Mouse (Mus musculus) hindbrain, embryonic 11.5 days (tissue): Measurements from ENCODE around the gene Bnip2. TPM values are rescaled to one million over a fixed set of nuclear protein-coding genes. Genes with fewer than 3 reads are reported as not detected.

ENCODE experiments used
- ATAC-seq: fragments of 200-750 bp; cut with Nextera tagmentation; 2 replicates; pipeline ENCODE4 v1.8.0; 2017; ENCODE audit warnings: mild to moderate bottlenecking, moderate TSS enrichment, moderate library complexity; ENCODE audit not compliant: low FRiP score
- DNase-seq: peaks from one replicate; pipeline ENCODE4 v3.0.0-alpha.2; 2015; ENCODE audit warnings: low spot score
- H3K27ac ChIP-seq: fragments of 300-500 bp; sonication (generic); 2 replicates; pipeline ENCODE4 v1.5.1; 2014; ENCODE audit warnings: mild to moderate bottlenecking, low read depth, low read length
- H3K27me3 ChIP-seq: fragments of 300-500 bp; sonication (generic); 2 replicates; pipeline ENCODE4 v1.6.1; 2014; ENCODE audit warnings: mild to moderate bottlenecking, low read length, moderate library complexity, mixed read lengths; ENCODE audit not compliant: control insufficient read depth, insufficient read depth
- H3K36me3 ChIP-seq: fragments of 300-500 bp; sonication (generic); 2 replicates; pipeline ENCODE4 v1.6.1; 2014; ENCODE audit warnings: mild to moderate bottlenecking, low read length, moderate library complexity, mixed read lengths; ENCODE audit not compliant: control insufficient read depth, insufficient read depth
- H3K4me1 ChIP-seq: fragments of 300-500 bp; sonication (generic); replicated peaks from 2 replicates; pipeline ENCODE4 v1.6.1; 2014; ENCODE audit warnings: low read length, mixed read lengths; ENCODE audit not compliant: control insufficient read depth, insufficient read depth
- H3K4me2 ChIP-seq: fragments of 300-500 bp; sonication (generic); replicated peaks from 2 replicates; pipeline ENCODE4 v1.6.1; 2014; ENCODE audit warnings: mild to moderate bottlenecking, low read depth, low read length
- H3K4me3 ChIP-seq: fragments of 300-500 bp; sonication (generic); 2 replicates; pipeline ENCODE4 v1.5.1; 2014; ENCODE audit warnings: low read depth, low read length
- H3K9ac ChIP-seq: fragments of 300-500 bp; sonication (generic); 2 replicates; pipeline ENCODE4 v1.6.1; 2014; ENCODE audit warnings: low read depth, low read length
- H3K9me3 ChIP-seq: fragments of 300-500 bp; sonication (generic); 2 replicates; pipeline ENCODE4 v1.6.1; 2016; ENCODE audit warnings: low read length; ENCODE audit not compliant: control insufficient read depth
- WGBS: fragments of 180-500 bp; shearing (Covaris S2); extraction: QIAGEN DNeasy Blood & Tissue Kit; methylation state at CpG from one replicate; pipeline ENCODE4 v1.1.7; 2014; 5-methylcytosine and 5-hydroxymethylcytosine counted together
- polyA plus RNA-seq: library from polyadenylated mRNA; unstranded; fragments of >200 nt; fragmentation: Nextera tagmentation; extraction: Ambion mirVana; gene quantifications from 2 replicates; pipeline ENCODE4 v1.2.1, GENCODE M21; 2014

The Bnip2 gene
- polyA plus RNA-seq, 1 experiment from 2014 or later: 124 TPM

DNA sequence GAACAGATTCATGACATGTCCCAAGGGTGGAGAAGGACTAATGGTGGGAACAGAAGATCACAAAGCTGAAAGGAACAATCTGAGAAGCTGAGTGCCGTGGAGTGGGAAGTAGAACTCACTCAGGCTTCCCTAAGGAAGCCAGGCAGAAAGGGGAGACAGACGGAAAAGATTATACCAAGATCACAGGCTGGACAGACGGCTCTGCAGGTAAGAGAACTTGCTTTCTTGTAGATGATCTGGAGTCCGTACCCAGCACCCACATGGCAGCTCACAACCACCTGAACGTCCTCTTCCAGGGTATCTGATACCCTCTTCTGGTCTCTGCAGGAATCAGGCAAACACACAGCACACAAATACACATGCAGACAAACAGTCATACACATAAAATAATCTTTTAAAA is 2.7 kb upstream of the Bnip2 start:
- Histone ChIP-seq H3K4me2 (no peak overlapping the region), H3K9me3 (no peaks in the 10 kb centered on the region), H3K9ac (no peak overlapping the region), H3K27ac (no peak overlapping the region), H3K27me3 (no peaks in the 10 kb centered on the region), H3K4me1 (no peaks in the 10 kb centered on the region; the same call in 1 of the 2 replicates), H3K4me3 (no peak overlapping the region), H3K36me3 (no peaks in the 10 kb centered on the region)
- whole genome bisulfite sequencing: 84% methylated on average over 5 of the region's 5 CpGs
- ATAC-seq: no peak
- no peak for DNase-seq

DNA sequence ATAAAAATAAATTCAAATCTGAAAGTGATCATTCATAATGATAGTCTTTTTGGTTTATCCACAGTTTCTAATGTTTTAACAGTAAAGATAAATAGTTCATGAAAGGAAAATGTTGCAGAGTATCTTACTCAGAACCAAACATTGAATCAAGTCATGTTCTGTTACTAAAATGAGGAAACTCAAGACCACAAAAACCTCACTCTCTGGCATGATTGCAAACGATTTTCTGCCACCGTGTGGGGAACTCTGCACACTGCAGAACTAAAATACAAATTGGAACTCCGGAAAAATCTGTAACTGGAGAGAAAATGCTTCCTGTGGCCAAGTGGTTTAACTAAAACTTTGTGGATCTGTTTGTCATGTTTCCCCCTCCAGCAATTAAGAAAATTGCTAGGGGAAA is 1.7 kb upstream of the Bnip2 start:
- H3K27ac ChIP-seq: no peak overlapping the region
- H3K36me3 ChIP-seq: no peaks in the 10 kb centered on the region
- no peak overlapping the region for H3K9ac ChIP-seq
- no peak for ATAC-seq
- H3K27me3 ChIP-seq: no peaks in the 10 kb centered on the region
- no peaks in the 10 kb centered on the region; the same call in 1 of the 2 replicates for H3K4me1 ChIP-seq
- no peak overlapping the region for H3K4me2 ChIP-seq
- H3K9me3 ChIP-seq: no peaks in the 10 kb centered on the region
- DNase-seq: peak; percentile 77
- WGBS: 2% methylated on average over 3 of the region's 3 CpGs
- no peak overlapping the region for H3K4me3 ChIP-seq

DNA sequence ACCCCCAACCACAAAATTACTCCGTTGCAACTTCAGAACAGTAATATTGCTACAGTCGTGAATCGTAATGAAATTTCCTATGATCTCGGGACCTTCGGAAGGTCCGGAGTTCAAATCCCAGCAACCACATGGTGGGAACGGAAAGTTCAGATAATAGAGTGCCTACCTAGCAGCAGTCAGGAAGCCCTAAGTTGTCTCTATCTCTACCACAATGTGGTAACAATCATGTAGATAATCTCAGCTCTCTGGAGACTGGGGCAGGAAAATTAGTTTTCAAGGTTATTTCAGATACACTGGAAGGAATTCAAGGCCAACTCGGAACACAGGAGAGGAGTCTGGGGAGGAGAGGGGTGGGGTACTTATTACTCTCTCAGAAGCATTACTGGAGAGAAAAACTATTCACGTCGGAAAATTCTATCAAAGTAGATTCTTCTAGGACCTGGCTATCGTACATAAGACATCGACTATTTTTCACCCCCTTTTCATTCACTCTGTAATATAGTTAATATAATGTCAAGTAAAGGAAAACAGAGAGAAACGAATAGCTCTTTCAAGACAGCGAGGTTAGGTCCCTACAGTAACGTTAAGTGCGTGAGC is 462 bp upstream of the Bnip2 start:
- Histone ChIP-seq H3K4me1 (no peaks in the 10 kb centered on the region; the same call in 1 of the 2 replicates), H3K27ac (peak overlapping the region; percentile 97; the same call in 1 of the 2 replicates), H3K9me3 (no peaks in the 10 kb centered on the region), H3K27me3 (no peaks in the 10 kb centered on the region), H3K4me3 (peak overlapping the region; percentile 98), H3K36me3 (no peaks in the 10 kb centered on the region), H3K9ac (peak overlapping the region; percentile 96; the same call in 1 of the 2 replicates), H3K4me2 (peak overlapping the region; percentile 26; the same call in 1 of the 2 replicates)
- DNase-seq (no peak), ATAC-seq (peak; percentile 8; the same call in 1 of the 2 replicates)
- 40% methylated on average over 16 of the region's 16 CpGs for WGBS

DNA sequence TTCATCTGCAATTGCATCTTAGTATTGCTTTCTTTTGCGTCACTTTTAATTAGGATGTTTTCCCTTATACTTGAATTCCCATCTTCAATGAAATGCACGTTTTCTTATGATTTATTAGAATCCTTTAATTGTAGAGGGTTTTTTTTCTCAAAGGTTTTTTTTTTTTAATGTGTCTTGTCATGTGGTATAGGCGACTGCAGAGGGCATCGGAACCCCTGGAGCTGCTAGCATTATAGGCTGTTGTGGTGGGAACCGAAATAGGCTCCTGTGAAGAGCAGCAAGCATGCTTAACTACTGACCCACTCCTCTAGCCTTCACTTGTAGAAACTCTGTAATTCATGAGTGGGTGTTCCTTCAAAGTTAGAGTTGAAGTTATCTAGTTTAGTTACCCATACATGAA is 1.1 kb downstream of the Bnip2 start:
- Histone ChIP-seq H3K27ac (peak overlapping the region; percentile 97; the same call in 1 of the 2 replicates), H3K27me3 (no peaks in the 10 kb centered on the region), H3K9ac (peak overlapping the region; percentile 7; the same call in 1 of the 2 replicates), H3K4me1 (no peaks in the 10 kb centered on the region; the same call in 1 of the 2 replicates), H3K36me3 (no peaks in the 10 kb centered on the region), H3K4me3 (peak overlapping the region; percentile 98), H3K4me2 (peak overlapping the region; percentile 63), H3K9me3 (no peaks in the 10 kb centered on the region)
- ATAC-seq (no peak), DNase-seq (peak; percentile 13)
- 16% methylated on average over 5 of the region's 5 CpGs for WGBS

DNA sequence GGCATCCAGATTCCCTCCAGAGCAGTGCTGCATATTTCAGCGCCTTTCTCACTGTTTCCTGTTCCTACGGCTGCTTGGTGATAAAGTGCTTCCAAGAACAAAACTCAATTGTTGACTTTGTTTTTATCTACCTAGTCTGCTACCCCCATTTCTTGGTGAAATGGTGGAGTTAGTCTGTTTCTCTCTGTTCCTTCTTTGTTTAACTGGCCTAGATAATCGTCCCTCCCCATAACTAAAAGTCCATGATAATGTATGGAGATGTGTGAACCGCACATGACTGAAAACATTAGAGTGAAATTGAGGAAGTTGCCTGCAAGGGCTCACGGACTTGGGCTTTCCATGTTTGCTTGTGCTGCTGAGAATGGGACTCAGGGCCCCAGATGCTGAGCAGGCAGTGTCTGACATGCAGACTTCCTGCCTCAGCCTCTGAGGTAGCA is 3.6 kb downstream of the Bnip2 start:
- no peaks in the 10 kb centered on the region for H3K27me3 ChIP-seq
- H3K9ac ChIP-seq: no peak overlapping the region
- H3K4me3 ChIP-seq: no peak overlapping the region
- H3K4me1 ChIP-seq: no peaks in the 10 kb centered on the region; the same call in 1 of the 2 replicates
- WGBS: 85% methylated on average over 5 of the region's 5 CpGs
- H3K36me3 ChIP-seq: peaks cover 6% of the 10 kb centered on the region
- ATAC-seq (no peak), DNase-seq (no peak)
- H3K27ac ChIP-seq: no peak overlapping the region
- H3K9me3 ChIP-seq: no peaks in the 10 kb centered on the region
- H3K4me2 ChIP-seq: no peak overlapping the region

DNA sequence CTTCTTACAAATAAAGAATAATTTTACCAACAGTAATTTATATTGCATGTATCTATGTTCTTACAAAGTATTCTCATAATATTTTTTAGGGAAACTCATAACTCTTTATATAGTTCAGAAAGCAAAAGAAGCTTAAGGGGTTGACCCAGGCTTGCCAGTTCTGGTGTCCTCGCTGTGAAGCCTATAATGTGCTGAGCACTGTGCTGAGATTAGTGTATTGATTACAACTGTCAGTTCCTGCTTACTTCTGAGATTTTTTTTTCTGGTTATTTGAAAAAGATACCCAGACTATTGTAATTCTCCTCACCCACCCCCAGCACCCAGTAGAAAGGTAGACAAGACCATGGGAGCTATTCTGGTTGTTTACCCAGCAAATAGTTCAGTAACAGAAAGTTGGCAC is 4.2 kb downstream of the Bnip2 start:
- DNase-seq: no peak
- H3K27ac ChIP-seq: no peak overlapping the region
- H3K9me3 ChIP-seq: no peaks in the 10 kb centered on the region
- no peak overlapping the region for H3K9ac ChIP-seq
- WGBS: 76% methylated on average over 1 of the region's 1 CpGs
- H3K4me1 ChIP-seq: no peaks in the 10 kb centered on the region; the same call in 1 of the 2 replicates
- H3K4me3 ChIP-seq: no peak overlapping the region
- peaks cover 6% of the 10 kb centered on the region for H3K36me3 ChIP-seq
- ATAC-seq: no peak
- H3K4me2 ChIP-seq: no peak overlapping the region
- no peaks in the 10 kb centered on the region for H3K27me3 ChIP-seq

DNA sequence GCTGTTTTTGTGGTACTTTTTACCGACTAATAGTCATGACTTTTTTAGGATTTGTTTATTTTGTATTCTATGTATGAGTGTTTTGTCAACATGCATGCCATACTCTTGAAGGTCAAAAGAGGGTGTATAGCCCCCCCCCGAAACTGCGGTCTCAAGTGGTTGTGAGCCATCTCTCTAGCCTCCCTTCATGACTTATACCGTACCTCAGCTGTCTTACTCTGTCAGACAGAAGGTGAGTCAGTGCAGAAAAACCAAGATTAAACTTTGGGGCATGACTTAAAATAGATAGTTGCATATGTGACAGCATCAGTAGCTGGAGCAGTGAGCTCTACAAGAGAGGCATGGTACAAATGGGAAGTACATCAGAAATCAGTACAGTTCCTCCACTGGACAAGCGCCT is 5.3 kb downstream of the Bnip2 start:
- H3K27ac ChIP-seq: no peak overlapping the region
- 94% methylated on average over 5 of the region's 5 CpGs for WGBS
- DNase-seq (no peak), ATAC-seq (no peak)
- no peak overlapping the region for H3K4me3 ChIP-seq
- H3K9me3 ChIP-seq: no peaks in the 10 kb centered on the region
- H3K4me1 ChIP-seq: no peaks in the 10 kb centered on the region; the same call in 1 of the 2 replicates
- H3K27me3 ChIP-seq: no peaks in the 10 kb centered on the region
- no peak overlapping the region for H3K9ac ChIP-seq
- no peak overlapping the region for H3K4me2 ChIP-seq
- H3K36me3 ChIP-seq: peaks cover 17% of the 10 kb centered on the region

DNA sequence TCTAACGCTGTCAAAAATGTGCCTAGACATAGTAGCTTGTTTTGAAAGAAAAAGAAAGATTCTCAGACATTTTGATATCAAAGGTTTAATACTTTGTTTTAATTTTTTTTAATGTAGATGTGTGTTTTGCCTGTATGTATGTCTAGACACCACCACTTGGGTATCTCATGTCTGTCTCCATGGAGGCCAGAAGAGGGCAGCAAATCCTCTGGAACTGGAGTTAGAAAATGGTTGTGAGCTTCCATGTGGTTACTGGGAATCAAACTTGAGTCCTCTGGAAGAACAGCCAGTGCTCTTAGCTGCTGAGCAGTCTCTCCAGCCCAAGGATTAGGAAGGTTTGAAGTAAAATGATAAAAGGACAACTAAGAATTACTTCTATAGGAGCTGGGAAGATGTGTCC is 10.1 kb downstream of the Bnip2 start:
- ATAC-seq: no peak
- no peaks in the 10 kb centered on the region for H3K27me3 ChIP-seq
- H3K4me1 ChIP-seq: no peaks in the 10 kb centered on the region
- WGBS: 75% methylated on average over 1 of the region's 1 CpGs
- H3K36me3 ChIP-seq: peaks cover 24% of the 10 kb centered on the region
- H3K27ac ChIP-seq: no peak overlapping the region
- H3K9me3 ChIP-seq: no peaks in the 10 kb centered on the region
- no peak overlapping the region for H3K9ac ChIP-seq
- DNase-seq: no peak
- no peak overlapping the region for H3K4me3 ChIP-seq
- H3K4me2 ChIP-seq: no peak overlapping the region

DNA sequence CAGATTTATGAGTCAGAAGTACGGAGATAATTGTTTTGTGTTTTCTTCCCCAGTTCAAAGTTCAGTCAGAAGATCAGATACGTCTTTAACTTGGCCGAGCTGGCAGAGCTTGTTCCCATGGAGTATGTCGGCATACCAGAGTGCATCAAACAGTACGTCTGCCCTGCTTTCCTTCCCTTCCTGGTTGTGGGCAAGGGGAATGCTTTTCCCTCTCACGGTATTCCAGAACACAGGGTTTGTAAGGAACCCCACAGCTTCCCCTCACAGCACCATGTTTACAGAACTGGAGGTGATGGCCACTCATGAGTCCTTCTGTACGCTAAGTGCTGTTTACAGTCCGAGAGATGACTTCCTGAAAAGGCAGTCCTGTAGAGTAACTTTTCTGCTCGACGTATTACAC is 14.2 kb downstream of the Bnip2 start:
- no peak overlapping the region for H3K4me2 ChIP-seq
- H3K27me3 ChIP-seq: no peaks in the 10 kb centered on the region
- no peaks in the 10 kb centered on the region for H3K4me1 ChIP-seq
- no peak for ATAC-seq
- WGBS: 93% methylated on average over 10 of the region's 10 CpGs
- H3K36me3 ChIP-seq: peaks cover 20% of the 10 kb centered on the region
- no peak overlapping the region for H3K9ac ChIP-seq
- no peak overlapping the region for H3K27ac ChIP-seq
- no peak for DNase-seq
- no peak overlapping the region for H3K4me3 ChIP-seq
- no peaks in the 10 kb centered on the region for H3K9me3 ChIP-seq
